Mouse (Mus musculus): Measurements from ENCODE around the gene Pigk.

Gene Pigk

DNA sequence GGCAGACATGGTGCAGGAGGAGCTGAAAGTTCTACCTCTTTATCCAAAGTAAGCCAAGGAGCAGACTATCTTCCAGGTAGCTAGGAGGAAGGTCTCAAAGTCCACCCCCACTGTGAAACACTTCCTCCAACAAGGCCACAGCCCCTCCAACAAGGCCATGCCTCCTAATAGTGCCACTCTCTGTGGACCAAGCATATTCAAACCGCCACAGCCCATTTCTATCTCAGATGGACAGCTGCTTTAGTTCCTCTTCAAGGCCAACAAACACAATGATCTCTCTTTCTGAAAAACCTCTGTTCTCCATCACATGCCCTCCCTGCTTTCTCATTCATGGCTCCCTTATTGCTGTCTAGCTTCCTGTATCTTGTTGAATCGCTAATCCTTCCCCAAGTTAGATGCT, 218.6 kb downstream of the Pigk start:
- DNase-seq (ENCODE audit: low read depth, low spot score) = no peak

DNA sequence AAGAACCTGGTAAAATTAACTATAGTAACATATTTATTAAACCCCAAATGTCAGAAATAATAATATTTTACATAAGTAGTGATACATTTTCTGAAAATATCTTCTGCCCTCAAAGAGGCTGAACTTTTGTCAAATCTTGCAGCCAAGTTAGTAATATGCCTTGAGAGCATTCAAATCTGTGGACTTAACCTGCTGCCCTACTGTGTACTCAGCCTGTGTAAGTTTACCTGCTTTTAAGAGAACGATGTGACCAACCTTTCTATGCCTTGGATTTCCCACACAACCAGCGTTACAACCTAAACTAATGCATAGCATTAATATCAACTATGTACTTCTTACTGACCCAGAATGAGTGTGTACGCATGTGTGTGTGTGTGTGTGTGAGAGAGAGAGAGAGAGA, 219.8 kb downstream of the Pigk start:
- no peak for DNase-seq (ENCODE audit: low read depth, low spot score)

DNA sequence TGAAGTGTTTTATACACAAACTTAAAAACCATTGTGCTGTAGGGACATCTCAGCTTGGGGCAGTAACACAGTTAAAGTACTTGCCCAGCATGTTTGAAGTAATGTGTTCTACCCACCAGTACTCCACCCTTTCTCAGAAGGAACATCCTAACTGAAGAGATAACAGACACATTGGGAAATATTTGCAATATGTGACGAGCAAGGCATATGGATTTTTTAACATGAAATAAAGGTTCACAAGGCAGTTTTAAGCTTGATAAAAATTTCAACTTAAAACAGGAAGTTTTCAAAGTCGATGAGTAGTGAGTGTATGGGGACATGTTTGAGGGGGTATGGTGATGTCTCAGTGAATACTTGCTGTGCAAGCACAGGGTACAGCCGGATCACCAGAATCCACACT, 222.4 kb downstream of the Pigk start:
- no peak for DNase-seq (ENCODE audit: low read depth, low spot score)

DNA sequence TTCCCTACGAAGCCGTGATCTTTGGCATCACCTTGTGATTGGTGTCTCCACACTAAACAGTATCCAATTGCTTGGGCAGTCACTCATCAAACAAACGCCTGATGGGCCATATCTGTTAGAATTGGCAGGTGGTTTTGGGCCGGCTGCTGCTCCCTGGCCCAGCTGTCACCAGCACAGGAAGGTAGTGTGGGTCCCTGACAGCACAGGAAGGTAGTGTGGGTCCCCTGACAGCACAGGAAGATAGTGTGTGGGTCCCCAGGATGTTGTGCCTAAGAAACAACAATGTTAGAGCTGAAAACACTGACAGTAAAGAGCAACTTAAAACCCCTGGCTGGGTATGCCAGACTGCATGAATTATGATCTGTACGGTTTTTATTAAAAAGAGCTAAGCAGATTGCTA, 227.8 kb downstream of the Pigk start:
- no peak for DNase-seq (ENCODE audit: low read depth, low spot score)

DNA sequence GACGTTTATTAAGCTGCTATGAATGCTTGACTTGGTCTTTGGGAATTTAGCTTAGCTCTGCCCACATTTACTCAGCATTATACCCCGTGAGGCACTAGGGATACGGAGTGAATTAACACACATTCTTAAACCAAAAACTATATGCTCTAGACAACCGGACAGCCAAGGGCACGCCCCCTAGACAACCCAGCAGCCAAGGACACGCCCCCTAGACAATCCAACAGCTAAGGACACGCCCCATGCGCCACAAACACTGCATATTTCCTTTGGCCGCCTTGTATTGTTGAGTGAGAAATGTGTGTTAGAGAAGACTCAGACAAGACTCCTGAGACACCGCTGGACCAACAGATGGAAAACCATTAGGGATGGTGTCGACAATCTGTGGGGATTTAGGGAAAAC, 229.1 kb downstream of the Pigk start:
- DNase-seq (ENCODE audit: low read depth, low spot score) = no peak

DNA sequence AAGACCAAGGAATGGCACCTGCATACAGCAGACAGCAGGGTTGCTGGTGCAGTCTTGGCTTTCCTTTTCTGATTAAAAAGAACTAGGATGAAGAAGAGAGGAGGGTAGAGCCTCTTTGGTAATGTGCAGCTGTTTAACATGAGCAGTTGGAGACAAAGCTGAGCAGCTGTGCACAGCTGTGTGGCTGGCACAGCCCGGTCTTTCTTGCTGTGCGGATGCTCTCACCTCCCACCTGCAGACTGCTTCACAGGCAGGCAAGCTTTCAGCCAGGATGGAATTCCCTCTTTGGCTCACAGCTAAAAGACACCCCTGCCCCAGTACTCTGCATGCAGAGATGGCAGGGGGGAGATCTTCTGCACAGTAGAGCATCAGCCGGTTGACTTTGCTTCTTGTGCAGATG, 230.9 kb downstream of the Pigk start:
- DNase-seq (ENCODE audit: low read depth, low spot score) = no peak

DNA sequence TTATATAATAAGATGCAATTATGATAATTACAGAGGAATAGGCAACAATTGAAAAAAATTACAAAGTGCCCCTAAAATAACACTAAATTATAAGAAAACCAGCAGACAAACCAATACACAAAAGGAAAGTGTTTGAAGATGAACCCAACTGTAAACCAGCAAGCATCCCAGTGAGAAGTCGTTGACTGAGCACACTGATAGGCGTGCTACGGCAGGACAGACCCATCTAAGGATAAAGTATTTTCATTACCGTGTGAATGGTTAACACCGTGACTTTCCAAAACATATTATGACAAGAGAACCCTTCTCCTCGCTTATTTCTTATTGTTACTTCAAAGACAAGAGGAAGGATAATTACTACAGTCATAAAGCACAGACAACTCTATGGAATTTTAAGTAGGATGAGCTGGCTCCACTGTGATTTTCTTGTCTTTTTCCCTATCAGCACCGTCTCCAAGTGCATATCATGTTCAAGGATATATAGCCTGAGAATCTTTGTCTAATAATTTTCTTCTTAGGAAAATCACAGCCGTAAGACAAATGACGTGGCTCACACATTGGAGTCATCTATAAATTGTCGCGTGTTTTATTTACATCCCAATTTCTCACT, 233.2 kb downstream of the Pigk start:
- no peak for DNase-seq (ENCODE audit: low read depth, low spot score)

DNA sequence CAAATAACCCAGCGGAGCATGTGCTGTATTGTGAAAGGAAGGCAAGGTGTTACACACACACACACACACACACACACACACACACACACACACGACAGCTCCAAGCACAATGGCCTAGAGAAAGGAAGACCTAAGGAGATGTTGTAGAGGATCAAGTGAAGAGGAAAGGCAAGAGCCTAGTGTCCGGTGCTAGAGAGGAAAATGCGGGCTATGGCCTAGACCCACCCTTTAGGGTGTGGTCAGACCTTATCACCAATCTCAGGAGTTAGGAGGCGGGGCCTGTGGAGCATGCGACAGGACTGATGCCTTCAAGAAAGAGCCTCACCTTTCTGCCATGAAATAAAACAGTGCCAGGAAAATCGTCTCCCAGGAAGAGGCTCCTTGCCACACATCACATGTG, 234.7 kb downstream of the Pigk start:
- no peak for DNase-seq (ENCODE audit: low read depth, low spot score)

DNA sequence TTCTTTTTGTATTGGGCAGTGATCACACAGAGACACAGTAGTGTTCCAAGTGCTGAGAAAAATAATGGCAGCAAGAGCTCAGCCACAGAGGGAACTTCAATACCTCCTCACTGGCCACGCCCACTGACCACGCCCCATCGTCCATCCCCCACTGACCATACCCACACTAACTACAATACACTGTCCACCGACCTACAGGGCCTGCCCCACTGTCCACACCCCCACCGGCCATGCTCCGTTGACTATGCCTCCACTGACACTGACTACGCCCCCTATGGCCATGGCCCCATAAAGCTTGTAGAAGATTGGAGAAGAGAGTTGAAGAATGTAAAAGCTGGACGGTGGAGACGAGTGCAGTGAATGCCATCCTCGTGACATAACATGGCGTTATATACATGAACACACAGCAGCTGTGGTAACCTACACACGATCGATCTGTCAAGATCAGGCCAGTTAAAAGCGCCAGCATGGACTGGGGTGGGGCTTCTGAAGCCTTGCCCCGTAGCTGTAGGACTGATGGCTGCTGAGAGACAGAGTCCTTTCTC, 235.4 kb downstream of the Pigk start:
- DNase-seq (ENCODE audit: low read depth, low spot score) = no peak

DNA sequence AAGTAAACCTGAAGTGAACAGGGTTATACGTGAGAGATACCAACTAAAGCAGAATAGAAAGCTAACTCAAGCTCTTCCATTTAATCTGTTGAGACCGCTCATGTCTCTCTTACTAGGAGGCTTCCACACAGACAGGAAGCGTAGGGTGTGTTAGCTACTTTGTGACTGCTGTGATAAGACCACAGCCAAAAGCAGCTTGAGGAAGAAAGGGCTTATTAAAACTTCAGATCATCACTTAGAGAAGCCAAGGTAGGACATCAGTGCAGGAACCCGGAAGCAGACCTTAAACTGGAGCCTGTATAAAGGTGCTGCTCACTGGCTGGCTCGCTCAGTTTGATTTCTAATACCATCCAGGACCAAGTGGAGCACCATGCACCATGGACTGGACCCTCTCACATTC, 236.4 kb downstream of the Pigk start:
- no peak for DNase-seq (ENCODE audit: low read depth, low spot score)

DNA sequence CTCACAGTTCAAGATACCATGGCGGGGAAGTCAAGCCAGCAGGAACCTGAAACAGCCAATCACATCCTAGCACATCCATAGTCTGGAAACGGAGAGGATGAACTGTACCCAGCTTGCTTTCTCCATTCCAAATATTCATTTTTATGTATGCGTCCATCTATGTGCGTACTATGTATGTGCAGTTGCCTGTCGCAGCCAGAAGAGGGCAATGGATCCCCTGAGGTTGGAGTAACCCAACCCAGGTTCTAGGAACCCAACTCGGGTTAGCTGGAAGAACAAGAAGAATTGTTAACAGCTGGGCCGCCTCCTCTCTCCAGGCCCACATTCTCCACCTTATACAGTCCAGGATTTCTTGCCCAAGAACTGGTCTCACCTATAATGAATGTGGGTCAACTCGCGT, 237.0 kb downstream of the Pigk start:
- no peak for DNase-seq (ENCODE audit: low read depth, low spot score)

DNA sequence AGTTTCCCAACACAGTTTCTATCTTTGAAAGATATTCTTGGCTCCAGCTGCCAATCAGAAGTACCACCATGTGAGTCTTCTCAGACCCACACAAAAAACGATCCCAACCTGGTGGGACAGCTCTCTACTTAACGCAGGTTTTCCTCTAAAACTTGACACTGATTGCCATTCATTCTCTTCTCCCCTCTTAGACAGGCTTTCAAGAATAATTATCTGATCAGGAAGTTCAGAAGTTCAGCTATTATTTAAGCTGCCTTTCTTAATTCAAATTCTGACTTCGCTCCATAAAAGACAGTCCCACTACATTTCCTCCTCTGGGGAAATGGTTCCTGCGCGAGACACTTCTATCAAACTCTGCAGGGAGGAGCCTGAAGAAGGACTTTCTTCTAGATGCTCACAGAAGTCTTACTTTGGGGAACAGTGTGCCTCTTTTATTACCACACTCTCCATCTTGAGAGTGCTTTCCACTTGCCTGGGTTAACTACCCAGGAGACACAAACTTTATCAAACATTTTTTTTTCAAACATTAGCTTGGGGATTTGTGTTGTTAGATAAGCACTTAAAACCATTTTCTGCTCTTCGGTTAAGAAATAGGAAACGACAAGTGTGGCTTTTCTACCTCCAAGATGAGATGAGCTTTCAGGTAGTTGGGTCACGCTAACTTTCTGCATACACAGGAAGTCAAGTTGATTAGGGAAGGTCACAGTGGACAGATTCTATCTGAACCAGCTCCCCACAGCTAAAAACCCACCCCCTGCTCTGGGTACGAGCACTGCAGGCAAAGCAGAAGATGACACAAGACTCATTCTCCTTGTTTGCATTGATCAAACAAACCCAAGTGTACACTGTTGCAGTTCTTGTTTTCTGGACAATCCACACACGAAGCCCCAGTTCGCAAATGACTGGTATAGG, 238.0 kb downstream of the Pigk start:
- no peak for DNase-seq (ENCODE audit: low read depth, low spot score)

DNA sequence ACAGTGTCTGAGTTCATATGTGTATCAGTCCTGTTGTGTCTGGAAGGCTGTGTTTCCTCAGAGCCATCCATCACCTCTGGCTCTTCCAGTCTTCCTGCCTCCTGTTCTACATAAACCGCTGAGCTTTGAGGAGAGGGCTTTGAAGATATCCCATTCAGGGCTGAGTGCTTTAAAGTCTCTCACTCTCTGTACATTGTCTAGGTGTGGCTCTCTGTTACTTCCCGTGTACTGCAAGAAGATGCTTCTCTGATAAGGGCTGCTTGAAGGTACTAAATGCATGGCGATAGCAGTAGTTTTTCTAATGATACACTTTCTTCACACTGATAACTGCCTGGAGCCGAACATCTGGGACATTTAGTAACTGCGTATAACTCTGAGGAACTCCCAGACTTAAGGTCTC, 242.1 kb downstream of the Pigk start:
- DNase-seq (ENCODE audit: low read depth, low spot score) = no peak

DNA sequence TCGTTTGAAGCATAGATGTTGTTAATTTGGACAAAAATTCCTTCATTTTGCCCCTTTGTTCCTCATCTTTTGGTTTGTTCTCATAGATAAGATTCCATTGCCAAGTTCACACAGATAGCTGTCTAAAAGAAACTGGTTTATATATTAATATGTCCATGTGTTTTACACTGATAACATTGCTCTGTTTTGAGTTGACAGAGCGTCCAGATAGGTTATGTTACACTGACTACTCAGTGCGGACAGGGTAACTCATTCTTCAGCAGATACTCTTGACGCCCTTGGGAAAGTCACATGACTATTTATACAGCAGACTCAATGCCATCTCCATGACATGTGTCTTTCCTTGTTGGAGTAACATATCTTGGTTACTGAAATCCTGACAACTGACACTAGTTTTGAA, 242.9 kb downstream of the Pigk start:
- no peak for DNase-seq (ENCODE audit: low read depth, low spot score)

DNA sequence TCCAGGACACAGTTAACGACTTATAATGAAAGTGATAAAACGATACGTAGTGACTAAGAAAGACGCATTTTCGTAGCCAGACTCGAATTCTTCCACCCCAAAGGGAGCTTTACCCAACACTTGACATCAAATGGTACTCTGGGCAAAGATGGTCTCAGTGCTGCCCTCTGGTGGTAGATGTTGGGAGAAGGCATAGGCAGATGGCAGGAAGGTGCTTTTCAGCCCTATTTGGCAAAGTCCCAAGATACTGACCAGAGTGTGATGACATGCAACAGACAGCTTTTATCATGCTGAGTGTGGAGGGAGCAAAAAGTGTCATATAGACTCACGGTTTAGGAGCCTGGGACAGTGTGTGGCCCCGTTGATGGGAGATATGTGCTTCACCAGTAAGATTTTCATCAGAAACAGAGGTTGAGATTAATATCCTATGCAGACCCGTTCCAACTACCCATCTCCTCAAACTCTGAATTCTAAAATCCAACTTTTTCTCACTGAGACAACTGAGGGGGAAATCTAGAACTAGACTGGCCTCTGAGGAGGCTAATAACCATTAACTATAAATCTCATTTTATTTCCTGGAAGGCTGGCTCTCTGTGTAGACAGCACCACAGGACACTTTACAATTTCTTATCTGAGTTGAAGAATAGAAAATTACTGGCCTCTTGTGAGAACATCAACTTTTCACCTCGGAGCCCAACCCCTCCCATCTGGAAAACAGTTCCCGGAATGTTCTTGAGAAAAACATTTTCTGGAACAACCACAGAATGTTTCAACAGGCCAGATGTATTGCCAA, 244.7 kb downstream of the Pigk start:
- peak; percentile 67 for DNase-seq (ENCODE audit: low read depth, low spot score)

DNA sequence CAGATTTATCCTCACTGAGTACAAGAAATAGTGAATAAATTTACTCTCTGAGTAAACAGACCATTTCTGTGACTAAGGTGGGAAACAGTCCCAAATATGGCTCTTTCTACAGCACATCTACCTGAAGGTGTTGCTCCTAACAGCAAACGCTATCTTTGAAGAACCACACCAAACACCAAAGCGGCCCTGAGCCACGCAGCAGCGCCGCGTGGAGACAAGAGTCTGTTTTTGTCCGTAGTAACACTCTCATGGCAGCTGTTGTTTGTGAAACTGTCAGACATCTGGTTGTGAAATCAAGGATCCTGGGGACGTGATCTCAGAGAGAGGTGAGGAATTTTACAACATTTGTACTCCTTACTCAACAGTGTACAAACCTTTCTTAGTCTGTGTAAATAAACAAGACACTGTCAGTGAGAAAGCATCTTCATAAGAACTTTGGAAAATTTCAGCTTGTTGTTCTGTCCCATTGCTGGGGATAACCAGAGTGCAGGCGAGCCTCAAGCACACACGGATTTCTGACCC, 248.0 kb downstream of the Pigk start:
- DNase-seq (ENCODE audit: low read depth, low spot score) = no peak

DNA sequence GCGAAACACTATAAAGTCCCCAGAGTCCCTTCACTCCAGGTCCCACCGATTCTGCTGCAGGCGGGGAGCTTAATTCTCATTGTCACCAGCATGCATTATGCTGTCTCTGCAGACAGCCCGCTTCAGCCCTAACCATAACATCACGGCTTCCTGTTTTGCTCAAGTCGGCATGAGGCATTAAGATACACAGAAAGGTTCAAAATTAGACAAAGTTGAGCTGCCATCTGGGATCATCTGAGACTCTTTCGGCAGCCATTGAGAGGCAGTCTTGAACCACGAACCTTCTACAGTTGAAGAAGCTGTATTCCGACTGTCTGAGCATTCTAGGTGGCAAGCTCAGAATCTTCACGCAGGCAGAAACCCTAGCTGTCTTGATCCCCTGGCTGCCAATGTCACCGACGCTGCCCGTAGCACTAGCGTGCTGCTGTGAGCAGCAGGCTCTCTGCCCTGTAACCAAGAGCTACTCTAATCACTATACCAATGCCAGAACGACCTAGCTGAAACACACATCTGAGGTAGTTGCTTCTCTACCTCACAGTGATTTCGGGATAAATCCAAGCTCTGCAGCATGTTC, 256.0 kb downstream of the Pigk start:
- DNase-seq (ENCODE audit: low read depth, low spot score) = no peak

DNA sequence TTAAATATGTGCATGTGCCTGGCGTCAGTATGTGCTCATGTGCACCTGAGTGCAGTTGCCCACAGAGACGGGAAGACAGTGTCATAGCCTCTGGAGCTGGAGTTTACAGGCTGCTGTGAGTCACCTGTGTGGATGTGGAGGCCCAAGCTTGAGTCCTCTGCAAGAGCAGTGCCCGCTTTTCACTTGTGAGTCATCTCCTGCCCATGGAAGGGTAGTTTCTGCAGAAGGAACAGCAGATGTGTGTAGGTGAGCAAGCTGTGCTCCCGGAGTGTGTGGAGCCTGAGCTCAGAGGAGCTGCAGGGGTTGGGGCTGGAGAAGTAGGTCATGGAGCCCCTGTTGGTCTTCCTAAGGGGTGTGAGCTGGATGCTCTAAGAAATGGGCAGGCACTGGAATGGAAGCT, 257.5 kb downstream of the Pigk start:
- DNase-seq (ENCODE audit: low read depth, low spot score) = no peak

DNA sequence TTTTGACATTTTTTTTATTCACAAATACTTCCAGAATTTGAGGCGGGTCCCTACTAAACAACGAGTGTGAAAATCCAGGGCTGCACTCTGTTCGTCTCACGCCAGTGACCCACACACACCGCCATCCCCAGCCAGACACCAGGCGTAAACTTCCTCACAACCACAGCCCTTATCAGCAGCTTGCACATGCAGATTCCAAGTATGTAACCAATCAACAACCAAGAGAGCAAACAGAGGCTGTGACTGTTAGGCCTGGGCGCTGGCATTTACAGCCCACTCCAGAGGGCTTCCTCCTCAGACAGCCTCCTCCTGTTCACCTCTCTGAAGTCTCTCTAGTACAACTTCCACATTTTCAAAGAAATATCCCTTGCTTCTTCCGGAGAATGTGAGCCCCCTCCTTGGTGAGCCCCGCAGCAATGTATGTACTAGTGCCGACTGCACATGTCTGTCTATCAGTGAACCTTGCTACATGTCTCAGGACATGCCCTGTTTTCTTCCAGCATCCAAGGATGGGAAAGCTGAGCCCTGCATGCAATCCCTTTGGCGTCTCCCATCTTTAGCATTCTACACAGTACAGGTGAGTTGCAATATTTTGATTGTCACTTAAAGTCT, 265.7 kb downstream of the Pigk start:
- no peak for DNase-seq (ENCODE audit: low read depth, low spot score)

DNA sequence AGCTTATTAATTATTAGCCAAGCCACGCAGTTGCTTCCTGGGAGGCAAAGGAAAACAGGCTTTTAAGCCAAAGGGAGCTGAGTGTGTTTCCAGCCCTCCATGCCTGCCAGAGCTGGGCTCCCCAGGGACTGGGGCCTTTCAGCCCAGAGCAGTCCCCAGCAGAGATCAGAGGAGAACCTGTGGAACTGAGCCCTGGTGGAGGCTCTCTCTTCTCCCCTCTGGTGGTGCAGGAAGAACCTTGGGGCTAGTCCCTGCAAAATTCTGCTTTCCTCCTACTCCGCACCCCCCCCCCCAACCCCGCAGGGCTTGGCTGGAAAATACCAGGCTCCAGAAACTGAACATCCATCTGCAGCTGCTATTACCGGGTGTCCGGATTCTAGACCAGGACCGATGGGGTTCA, 266.5 kb downstream of the Pigk start:
- DNase-seq (ENCODE audit: low read depth, low spot score) = no peak
